Mouse (Mus musculus) layer of hippocampus, adult 2 months (tissue): Measurements from ENCODE around the gene Srgap3. TPM values are rescaled to one million over a fixed set of nuclear protein-coding genes. Genes with fewer than 3 reads are reported as not detected.

Source experiments
- DNase-seq, 2 experiments: peaks; one replicate each; pipeline ENCODE4 v3.0.0; 2022; ENCODE audit warnings: low spot score in 2 of 2
- H3K27ac ChIP-seq: fragments of 200-600 bp; 2 replicates; pipeline ENCODE4 v1.8.1; 2022
- H3K4me3 ChIP-seq: fragments of 200-600 bp; 2 replicates; pipeline ENCODE4 v1.8.1; 2022; ENCODE audit warnings: mild to moderate bottlenecking
- CTCF ChIP-seq: fragments of 200-600 bp; conservative IDR thresholded peaks from 2 replicates; pipeline ENCODE4 v1.8.1; 2022; ENCODE audit warnings: antibody characterized with exemption, mild to moderate bottlenecking, moderate library complexity
- total RNA-seq, 2 experiments: library from RNA; stranded (reverse); gene quantifications; 2 replicates each; pipeline ENCODE4 v1.2.3; 2021

The Srgap3 gene
- total RNA-seq, 2 experiments from 2014 or later: 288 to 291 TPM

DNA sequence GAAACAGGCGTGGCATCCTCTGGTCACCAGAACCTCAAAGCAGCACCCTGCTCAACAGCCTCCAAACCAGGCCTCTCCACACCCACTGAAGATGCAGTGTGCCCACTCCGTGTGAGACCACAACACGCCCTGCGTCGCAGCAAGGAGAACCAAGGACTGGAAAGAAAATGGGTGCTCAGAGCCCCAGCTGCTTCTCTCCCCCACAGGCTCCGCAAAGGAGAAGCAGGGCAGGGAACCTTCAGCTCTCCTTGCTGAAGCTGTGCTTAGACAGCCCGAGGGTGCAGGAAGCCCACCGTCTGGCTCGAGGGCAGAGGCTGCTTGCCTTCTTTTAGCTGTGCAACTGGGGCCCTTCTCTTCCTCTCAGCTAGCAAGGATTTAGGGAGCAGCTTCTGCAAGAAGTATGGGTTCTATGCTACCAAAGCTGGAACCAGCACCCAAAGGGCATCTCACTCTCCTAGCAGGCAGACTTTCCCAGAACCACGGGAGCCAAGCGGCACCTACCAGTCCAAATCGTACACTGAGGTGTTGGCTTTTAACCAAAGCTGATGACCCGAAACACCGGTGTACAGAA is 1.8 kb downstream of the Srgap3 start:
- H3K4me3 ChIP-seq: peak overlapping the region; percentile 91
- DNase-seq: no peak
- H3K27ac ChIP-seq: peak overlapping the region; percentile 93
- TF ChIP-seq CTCF: no peak

GRCm38 (mm10) chr6:112943596-112944245 is 3.3 kb downstream of the Srgap3 start:
- no peak for TF ChIP-seq CTCF
- peak overlapping the region; percentile 91 for H3K4me3 ChIP-seq
- peak overlapping the region; percentile 73 for H3K27ac ChIP-seq
- no peak for DNase-seq

GRCm38 (mm10) chr6:112939281-112939680 is 7.8 kb downstream of the Srgap3 start:
- no peak for TF ChIP-seq CTCF
- peak overlapping the region; percentile 8; the same call in 1 of the 2 replicates for H3K4me3 ChIP-seq
- DNase-seq: no peak
- H3K27ac ChIP-seq: peak overlapping the region; percentile 3; the same call in 1 of the 2 replicates

DNA sequence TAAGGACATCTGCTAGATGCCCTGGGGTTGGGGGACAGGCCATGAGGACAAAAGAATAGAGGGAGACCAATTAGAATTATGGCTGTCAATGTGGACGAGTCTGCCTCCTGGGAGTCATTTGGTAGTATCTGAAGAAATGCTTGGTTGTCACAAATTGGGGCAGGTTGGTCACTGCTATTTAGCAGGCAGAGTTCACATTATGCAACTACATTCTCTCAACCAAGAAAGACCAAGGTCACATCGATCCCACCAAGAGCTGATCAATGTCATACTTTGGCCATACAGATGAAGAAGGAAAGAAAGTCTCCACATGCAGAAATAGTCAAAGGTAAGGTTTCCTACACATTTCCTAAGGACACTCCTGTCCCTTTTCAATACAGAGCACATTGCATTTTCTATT is 9.3 kb downstream of the Srgap3 start:
- no peak for TF ChIP-seq CTCF
- Histone ChIP-seq H3K27ac (no peak overlapping the region), H3K4me3 (no peak overlapping the region)
- no peak for DNase-seq

GRCm38 (mm10) chr6:112934501-112934900 is 12.6 kb downstream of the Srgap3 start:
- no peak overlapping the region for H3K27ac ChIP-seq
- TF ChIP-seq CTCF: no peak
- no peak for DNase-seq

DNA sequence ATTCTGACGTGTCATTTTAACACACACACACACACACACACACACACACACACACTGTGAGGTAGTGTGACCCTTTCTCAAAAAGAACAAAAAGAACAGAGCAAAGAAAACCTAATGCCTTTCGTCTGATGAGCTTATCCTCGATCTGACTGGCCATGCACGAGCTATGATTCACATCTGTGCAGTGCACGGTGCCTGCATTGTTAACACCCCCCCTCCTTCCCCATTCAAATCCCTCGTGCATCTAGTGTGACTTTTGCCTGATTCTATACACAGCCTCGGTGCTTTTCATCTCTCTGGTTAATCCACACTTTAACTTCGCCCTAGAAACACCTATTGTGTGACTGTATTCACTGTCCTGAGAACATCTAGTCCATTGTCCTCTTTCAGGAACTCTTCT is 14.5 kb downstream of the Srgap3 start:
- Histone ChIP-seq H3K4me3 (no peak overlapping the region), H3K27ac (no peak overlapping the region)
- DNase-seq: no peak
- no peak for TF ChIP-seq CTCF

More at GRCm38 (mm10) chr6:112934501-112934900, 12.6 kb downstream of the Srgap3 start:
- no peak overlapping the region for H3K4me3 ChIP-seq

DNA sequence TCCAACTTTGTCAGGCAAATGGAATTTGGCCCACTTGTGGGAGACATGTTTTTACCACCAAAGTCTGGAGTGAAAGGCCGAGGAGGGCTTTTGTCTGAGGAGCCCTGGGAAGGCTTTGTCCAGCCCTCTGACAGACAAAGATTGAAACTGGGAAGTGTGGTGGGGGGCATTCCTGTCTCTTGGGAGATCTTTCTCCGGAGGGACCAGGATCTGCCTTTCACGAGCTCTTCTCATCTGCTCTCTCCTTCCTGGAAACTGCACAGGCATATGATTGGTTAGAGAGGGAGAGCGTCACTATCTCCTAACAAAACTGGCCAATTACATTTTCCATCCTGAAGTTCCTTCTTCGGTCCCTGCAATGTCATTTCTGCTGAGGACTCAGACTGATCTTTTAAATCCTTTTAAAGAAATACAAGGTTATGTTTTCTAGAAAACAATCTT is 17.0 kb downstream of the Srgap3 start:
- DNase-seq: no peak
- H3K4me3 ChIP-seq: no peak overlapping the region; the same call in 1 of the 2 replicates
- no peak for TF ChIP-seq CTCF
- H3K27ac ChIP-seq: peak overlapping the region; percentile 75

- TF ChIP-seq CTCF: no peak
- peak; percentile 51 to 75 for DNase-seq
- H3K27ac ChIP-seq: peak overlapping the region; percentile 75
- H3K4me3 ChIP-seq: no peak overlapping the region; the same call in 1 of the 2 replicates
These were observed 17.6 kb downstream of the Srgap3 start for GRCm38 (mm10) chr6:112929291-112929984.

- no peak for TF ChIP-seq CTCF
- no peak for DNase-seq
- peak overlapping the region; percentile 75 for H3K27ac ChIP-seq
- no peak overlapping the region for H3K4me3 ChIP-seq
These were observed 18.2 kb downstream of the Srgap3 start for GRCm38 (mm10) chr6:112928841-112929240.

DNA sequence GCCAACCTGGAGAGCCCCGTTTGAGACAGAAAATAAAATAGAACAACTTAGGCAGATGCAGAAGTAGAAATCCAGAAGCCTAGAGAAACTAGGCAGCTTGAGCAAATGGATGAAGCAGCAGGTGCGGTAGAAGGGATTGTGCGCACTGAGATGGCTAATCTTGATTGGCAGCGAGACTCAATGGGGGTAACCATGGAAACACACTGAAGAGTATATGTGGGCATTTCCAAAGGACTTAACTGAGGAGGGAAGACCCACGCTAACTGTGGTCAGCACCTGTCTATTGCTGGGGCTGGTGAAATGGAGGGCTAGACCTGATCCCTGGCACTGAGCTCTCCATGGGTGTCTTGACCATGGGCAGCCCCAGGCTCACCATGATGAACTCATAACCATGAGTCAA is 19.7 kb downstream of the Srgap3 start:
- TF ChIP-seq CTCF: no peak
- DNase-seq: no peak
- Histone ChIP-seq H3K27ac (peak overlapping the region; percentile 75), H3K4me3 (no peak overlapping the region)

DNA sequence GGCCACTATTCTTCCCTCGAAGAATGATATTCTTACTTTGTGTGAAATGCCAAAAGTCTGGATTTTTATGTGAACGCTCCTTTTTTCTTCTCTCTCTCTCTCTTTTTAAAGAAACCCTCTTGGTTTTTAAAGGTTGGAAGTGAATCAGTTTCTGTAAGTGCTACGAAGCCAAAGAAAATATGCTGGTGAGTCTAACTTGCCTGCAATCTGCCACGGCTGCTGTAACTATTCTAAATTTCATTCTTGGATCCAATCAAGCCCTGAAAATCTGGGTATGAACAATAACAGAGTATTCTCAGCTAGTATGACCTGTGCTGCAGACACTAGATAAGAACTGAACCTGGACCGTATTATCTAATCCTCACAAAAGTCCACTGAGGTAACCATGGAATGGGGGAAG is 21.1 kb downstream of the Srgap3 start:
- Histone ChIP-seq H3K4me3 (peak overlapping the region; percentile 22; the same call in 1 of the 2 replicates), H3K27ac (peak overlapping the region; percentile 75)
- no peak for TF ChIP-seq CTCF
- DNase-seq: peak in 1 of 2 experiments; percentile 60

DNA sequence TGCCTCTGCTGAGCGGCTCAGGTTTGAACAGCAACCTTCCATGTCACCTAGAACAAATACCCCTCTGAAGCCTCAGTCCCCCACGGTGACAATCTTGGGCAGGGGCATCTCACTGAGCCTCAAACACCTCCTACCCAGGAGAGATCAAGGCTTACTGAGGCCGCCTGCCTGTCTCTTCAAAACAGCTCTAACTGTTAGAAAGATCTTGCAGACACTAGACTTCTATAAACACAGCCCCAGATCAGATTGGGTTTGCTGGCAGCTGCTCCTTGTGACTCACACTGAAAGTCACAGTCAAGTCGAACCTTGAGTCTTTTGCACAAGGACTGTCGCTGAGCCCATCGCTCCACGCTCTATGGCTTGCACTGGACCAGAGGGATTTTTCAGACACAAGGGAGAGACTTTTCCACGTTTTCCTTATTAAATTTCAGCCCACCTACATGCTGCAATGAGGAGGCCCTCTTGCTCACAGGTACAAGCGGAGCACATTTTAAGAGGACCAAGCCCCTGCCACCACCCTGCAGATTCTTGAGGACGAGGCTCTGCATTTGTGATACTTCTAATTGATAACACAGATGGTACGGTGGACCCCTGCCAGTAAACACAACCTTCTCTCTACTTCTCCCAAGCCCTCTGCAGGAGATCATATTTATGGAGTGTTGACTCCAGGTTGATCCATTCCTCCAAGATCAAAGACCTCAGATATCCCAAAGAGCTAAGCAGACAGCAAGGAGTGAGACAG is 21.7 kb downstream of the Srgap3 start:
- Histone ChIP-seq H3K4me3 (peak overlapping the region; percentile 22; the same call in 1 of the 2 replicates), H3K27ac (peak overlapping the region; percentile 75)
- DNase-seq: peak in 1 of 2 experiments; percentile 56
- TF ChIP-seq CTCF: no peak

DNA sequence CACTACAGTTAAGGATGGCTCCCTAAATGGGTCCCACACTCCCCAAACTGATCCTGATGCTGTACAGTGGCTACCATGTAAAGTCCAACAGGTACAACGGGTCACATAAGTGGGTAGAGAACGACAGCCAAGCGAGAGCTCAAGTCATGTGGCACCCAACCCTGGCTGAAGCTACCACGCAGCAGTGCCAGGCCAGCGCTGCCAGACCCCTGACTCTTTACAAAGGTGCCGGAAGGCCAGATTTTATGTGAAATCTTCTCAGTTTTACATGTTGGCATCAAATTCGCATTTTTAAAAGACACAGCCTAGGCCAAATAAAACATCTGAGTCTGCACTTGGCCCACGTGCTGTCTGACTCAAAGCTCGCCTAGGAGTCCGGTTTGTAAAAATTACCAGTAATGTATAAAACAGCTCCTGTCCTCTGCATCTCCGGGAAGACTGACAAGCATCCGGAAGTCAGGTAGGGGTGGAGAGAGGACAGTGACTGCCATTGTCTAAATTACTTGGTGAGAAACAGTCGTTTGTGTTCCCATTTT is 22.4 kb downstream of the Srgap3 start:
- peak overlapping the region; percentile 75 for H3K27ac ChIP-seq
- peak overlapping the region; percentile 4; the same call in 1 of the 2 replicates for H3K4me3 ChIP-seq
- no peak for TF ChIP-seq CTCF
- no peak for DNase-seq
